In the genomic region with DNA sequence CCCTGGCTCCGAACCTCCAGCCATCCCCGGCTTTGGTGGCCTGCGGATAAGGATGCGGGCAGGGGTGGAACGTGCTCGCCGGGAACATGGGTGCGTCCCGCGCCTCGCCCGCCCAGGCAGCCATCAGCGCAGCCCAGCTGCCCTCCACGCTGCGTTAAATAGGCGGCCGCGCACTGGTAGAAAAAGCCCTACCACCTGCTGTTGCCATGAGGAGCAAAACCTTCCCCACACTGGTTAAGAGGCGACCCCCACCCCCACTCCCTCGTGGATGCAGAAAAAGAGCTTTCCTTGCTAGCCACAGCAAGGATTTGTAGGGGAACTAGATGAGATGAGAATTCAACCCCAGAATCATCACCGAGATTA, we compare ENCODE assay signal across 9 mouse cellular contexts. TPM values are rescaled to one million over a fixed set of nuclear protein-coding genes. Genes with fewer than 3 reads are reported as not detected.
A peak's percentile ranks its signal among the peaks of the same experiment; 100 is the strongest.
DNase-seq lines count a peak whose midpoint lies in the region; ATAC-seq and TF ChIP-seq lines count a peak whose summit lies in the region.
"Not testable (repeated sequence)": the region's sequence is repeated elsewhere in the genome, so short reads cannot be mapped to it uniquely, and the experiment has no call there.
"Had no signal": no experiment of that assay in that cellular context is flagged by ENCODE, and none has a peak within 500 bp of the region (broad histone marks: within the 10 kb centered on the region; RNA-seq: fewer than 3 reads in every experiment).

Gene Zar1 (minus strand): TSS at position 285 of the 363 bp plus-strand sequence.

- not testable (repeated sequence) for H3K27ac ChIP-seq in cerebellum, adult 2 months (ENCODE audit: insufficient read depth, low read length); forebrain, embryonic 12.5 days; heart, postnatal 0 days (ENCODE audit: low read depth); intestine, postnatal 0 days (ENCODE audit: low read depth, low read length); limb, embryonic 15.5 days; neural tube, embryonic 14.5 days (ENCODE audit: low read depth, low read length)

- not testable (repeated sequence) for TF ChIP-seq POLR2A in cerebellum, adult 2 months (IDR thresholded peaks at IDR 0.05; ENCODE audit: borderline replicate concordance, insufficient read depth, low read length)

- peak within 1 kb of the TSS; percentile 25 for H3K4me3 ChIP-seq in cerebellum, adult 2 months (replicated peaks; ENCODE audit: insufficient read depth, low read depth, low read length)
- H3K4me3 ChIP-seq in forebrain, embryonic 12.5 days (replicated peaks): peak within 1 kb of the TSS; percentile 45
- peak within 1 kb of the TSS; percentile 49 for H3K4me3 ChIP-seq in heart, postnatal 0 days (ENCODE audit: low read depth, low read length)
- peak within 1 kb of the TSS; percentile 41 for H3K4me3 ChIP-seq in intestine, postnatal 0 days (ENCODE audit: low read depth, low read length)
- H3K4me3 ChIP-seq in limb, embryonic 15.5 days: peak within 1 kb of the TSS; percentile 40
- H3K4me3 ChIP-seq in neural tube, embryonic 14.5 days (ENCODE audit: low read depth, low read length): peak within 1 kb of the TSS; percentile 35

- DNase-seq in cerebellum, adult 2 months; heart, postnatal 0 days (ENCODE audit: low spot score): not testable (repeated sequence)
- peak; percentile 15 for DNase-seq in thymus, postnatal 4 days

- peak within 1 kb of the TSS; percentile 73 for H3K4me2 ChIP-seq in forebrain, embryonic 12.5 days
- H3K4me2 ChIP-seq in heart, postnatal 0 days (ENCODE audit: low read depth, low read length): peak within 1 kb of the TSS; percentile 63
- H3K4me2 ChIP-seq in intestine, postnatal 0 days (replicated peaks; ENCODE audit: low read depth): peak within 1 kb of the TSS; percentile 85
- H3K4me2 ChIP-seq in limb, embryonic 15.5 days: peak within 1 kb of the TSS; percentile 70
- H3K4me2 ChIP-seq in neural tube, embryonic 14.5 days (ENCODE audit: low read depth, low read length): peak within 1 kb of the TSS; percentile 60

- not testable (repeated sequence) for TF ChIP-seq CTCF in cerebellum, adult 2 months (IDR thresholded peaks at IDR 0.05; ENCODE audit: borderline replicate concordance, insufficient read depth, low read depth, low read length); heart, postnatal 0 days (IDR thresholded peaks at IDR 0.05; ENCODE audit: low read depth); intestine, postnatal 0 days (IDR thresholded peaks at IDR 0.05; ENCODE audit: low read depth)

- not testable (repeated sequence) for H3K9me3 ChIP-seq in forebrain, embryonic 12.5 days; heart, postnatal 0 days (replicated peaks; ENCODE audit: control insufficient read depth, low read length); intestine, postnatal 0 days (ENCODE audit: control insufficient read depth); limb, embryonic 15.5 days; neural tube, embryonic 14.5 days (ENCODE audit: control insufficient read depth, low read length)

- not testable (repeated sequence) for H3K4me1 ChIP-seq in cerebellum, adult 2 months (ENCODE audit: control insufficient read depth, insufficient read depth, low read length); forebrain, embryonic 12.5 days; heart, postnatal 0 days (ENCODE audit: control insufficient read depth, insufficient read depth); intestine, postnatal 0 days (replicated peaks; ENCODE audit: control insufficient read depth, insufficient read depth, low read length); limb, embryonic 15.5 days; neural tube, embryonic 14.5 days (ENCODE audit: control insufficient read depth, insufficient read depth, low read length)

- not testable (repeated sequence) for TF ChIP-seq EP300 in heart, postnatal 0 days (IDR thresholded peaks at IDR 0.05; ENCODE audit: low read depth)

- H3K27me3 ChIP-seq in cerebellum, adult 2 months (ENCODE audit: control insufficient read depth, insufficient read depth, low read length); intestine, postnatal 0 days (replicated peaks; ENCODE audit: control insufficient read depth, insufficient read depth, low read length); neural tube, embryonic 14.5 days (ENCODE audit: control insufficient read depth, insufficient read depth, low read length): not testable (repeated sequence)
- H3K27me3 ChIP-seq in forebrain, embryonic 12.5 days: peaks cover 29% of the 10 kb centered on the region
- peaks cover 33% of the 10 kb centered on the region for H3K27me3 ChIP-seq in heart, postnatal 0 days (ENCODE audit: control insufficient read depth, insufficient read depth, low read length)
- peaks cover 13% of the 10 kb centered on the region for H3K27me3 ChIP-seq in limb, embryonic 15.5 days

- WGBS in cerebellum, adult 2 months: 13% methylated on average over 18 of the region's 21 CpGs
- WGBS in forebrain, embryonic 12.5 days: 9% methylated on average over 19 of the region's 21 CpGs
- WGBS in heart, postnatal 0 days: 26% methylated on average over 11 of the region's 21 CpGs
- WGBS in intestine, postnatal 0 days: 11% methylated on average over 18 of the region's 21 CpGs
- 7% methylated on average over 17 of the region's 21 CpGs for WGBS in limb, embryonic 15.5 days
- WGBS in neural tube, embryonic 14.5 days: 7% methylated on average over 14 of the region's 21 CpGs

- peak; percentile 67 for ATAC-seq in forebrain, embryonic 12.5 days (ENCODE audit: low FRiP score)
- ATAC-seq in heart, postnatal 0 days (ENCODE audit: insufficient read depth, low read depth): not testable (repeated sequence)
- ATAC-seq in intestine, postnatal 0 days: peak; percentile 28; the same call in 1 of the 2 replicates
- ATAC-seq in limb, embryonic 15.5 days (ENCODE audit: insufficient number of reproducible peaks, low FRiP score, low TSS enrichment, low read depth): 0 out of 2 replicates have a peak, but pooled peaks have one; percentile 24
- ATAC-seq in megakaryocyte progenitor cell, adult 5-6 weeks (replicated peaks; ENCODE audit: poor library complexity): peak; percentile 23
- ATAC-seq in neural tube, embryonic 14.5 days (ENCODE audit: low read depth): peak; percentile 62

- peak within 1 kb of the TSS; percentile 61 for H3K9ac ChIP-seq in forebrain, embryonic 12.5 days
- not testable (repeated sequence) for H3K9ac ChIP-seq in heart, postnatal 0 days (replicated peaks; ENCODE audit: low read depth, low read length); limb, embryonic 15.5 days
- H3K9ac ChIP-seq in intestine, postnatal 0 days (ENCODE audit: low read depth, low read length): peak within 1 kb of the TSS; percentile 31
- peak within 1 kb of the TSS; percentile 53 for H3K9ac ChIP-seq in neural tube, embryonic 14.5 days (replicated peaks; ENCODE audit: low read depth, low read length)

- not testable (repeated sequence) for H3K36me3 ChIP-seq in forebrain, embryonic 12.5 days (replicated peaks); heart, postnatal 0 days (replicated peaks; ENCODE audit: control insufficient read depth, insufficient read depth, low read length); intestine, postnatal 0 days (ENCODE audit: control insufficient read depth, insufficient read depth); limb, embryonic 15.5 days; neural tube, embryonic 14.5 days (ENCODE audit: control insufficient read depth, insufficient read depth, low read length)

RNA-seq across cellular contexts. Expression of gene Zar1, which starts in this region (rescaled TPM):
- 0.48 and 0.56 TPM in 2 replicates for polyA plus RNA-seq in cerebellum, adult 2 months (2012; rRNA removed)
- polyA plus RNA-seq in forebrain, embryonic 12.5 days (2016; fragmentation: Nextera tagmentation; extraction: Ambion mirVana): 1.1 and 1.8 TPM in 2 replicates
- total RNA-seq in heart, postnatal 0 days (2014; rRNA removed; ENCODE audit: low replicate concordance): not detected in 2 replicates
- polyA plus RNA-seq in heart, postnatal 0 days (2015; fragmentation: Nextera tagmentation; extraction: Ambion mirVana): not detected in 2 replicates
- not detected in 2 replicates for polyA plus RNA-seq in intestine, postnatal 0 days (2015; fragmentation: Nextera tagmentation; extraction: Ambion mirVana)
- polyA plus RNA-seq in limb, embryonic 15.5 days (2015; fragmentation: Nextera tagmentation; extraction: Ambion mirVana): 0.40 and 0.61 TPM in 2 replicates
- total RNA-seq in megakaryocyte progenitor cell, adult 5-6 weeks (2015): not detected in 2 replicates
- total RNA-seq in megakaryocyte progenitor cell, adult 5-6 weeks (2017): not detected in 2 replicates
- polyA plus RNA-seq in neural tube, embryonic 14.5 days (2014; fragmentation: Nextera tagmentation; extraction: Ambion mirVana): 5.9 and 6.9 TPM in 2 replicates
- total RNA-seq: gastrocnemius, postnatal 4 days had no signal

Comparison
In these comparisons a context has a peak if more than half of its experiments do, and no peak if none do; other contexts are left out.
1. Peak in ATAC-seq, H3K4me3 ChIP-seq, H3K9ac ChIP-seq and H3K4me2 ChIP-seq in intestine, postnatal 0 days; RNA of the gene not detected or under 1 TPM.
2. Peak in ATAC-seq, H3K4me3 ChIP-seq and H3K4me2 ChIP-seq in limb, embryonic 15.5 days; RNA of the gene not detected or under 1 TPM.
3. Peak in ATAC-seq in megakaryocyte progenitor cell, adult 5-6 weeks; RNA of the gene not detected or under 1 TPM.